Mouse (Mus musculus) liver, adult 2 months (tissue): ENCODE results near the gene Wrap53.

Experiments
- CTCF ChIP-seq: fragments of 200-500 bp; IDR thresholded peaks from 2 replicates; pipeline ENCODE4 v1.5.1; 2011; ENCODE audit warnings: low read depth, low read length, control low read depth
- POLR2A ChIP-seq: fragments of 200-500 bp; IDR thresholded peaks from 2 replicates; pipeline ENCODE4 v1.6.1; 2011; ENCODE audit warnings: low read length, control low read depth; ENCODE audit not compliant: insufficient read depth; ENCODE audit errors: extremely low read depth

- TF ChIP-seq CTCF (no peak), POLR2A (0 out of 2 replicates have a peak, but pooled peaks have one; percentile 16)
Observed at GRCm38 (mm10) chr11:69581147-69581688, 1.2 kb upstream of the Wrap53 start.
